Mouse (Mus musculus): ENCODE measurements at regions not wholly inside any gene's neighbourhood (a gene's known extent, or its start where the extent isn't known, plus 50 kb on each side); places are given as distances from the start of the nearest gene placed in this dataset.

DNA sequence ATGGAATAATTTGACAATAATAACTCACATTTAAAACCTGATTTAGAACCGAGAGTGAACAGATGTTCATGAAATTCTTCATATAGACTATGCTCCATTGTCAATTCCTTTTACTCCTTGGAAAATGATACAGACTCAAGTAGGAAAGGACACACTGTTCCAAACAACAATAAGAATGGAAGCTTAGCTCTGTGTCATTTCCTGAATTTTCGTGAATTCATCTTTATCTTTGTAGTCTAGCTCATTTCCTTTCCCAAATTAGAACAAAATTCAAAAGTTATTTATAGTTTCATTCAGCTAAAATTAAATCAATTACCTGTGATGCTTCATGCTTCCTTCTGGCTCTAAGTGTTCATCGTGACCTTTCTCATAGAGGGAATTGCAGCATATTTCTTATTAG lies 553.2 kb upstream of the Adamts5 start:
- TF ChIP-seq CTCF (IDR thresholded peaks at IDR 0.05; ENCODE audit: extremely low read depth, insufficient read length, insufficient replicate concordance, low read depth, low read length): no peak
- TF ChIP-seq POLR2A (IDR thresholded peaks at IDR 0.05; ENCODE audit: low read depth, low read length): no peak
